23 mouse cellular contexts compared by ENCODE assay signal in the genomic region with DNA sequence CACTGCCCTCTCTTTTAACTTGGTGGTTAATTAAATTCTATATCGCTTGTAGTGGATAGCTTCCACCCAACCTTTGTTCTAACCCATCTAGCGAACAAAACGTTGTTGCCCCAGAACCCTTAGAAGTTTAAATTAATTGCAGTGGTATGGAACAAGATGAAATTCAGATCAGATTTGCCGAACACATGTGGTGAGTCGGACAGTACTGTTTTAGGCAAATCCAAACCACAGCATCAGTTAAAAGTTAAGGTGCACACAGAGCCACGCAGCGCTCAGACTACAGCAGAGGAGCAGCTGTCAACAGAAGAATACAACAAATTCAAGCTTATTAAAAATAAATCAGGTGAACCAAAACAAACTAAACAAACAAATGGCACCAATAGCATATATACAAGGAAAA.
DNase-seq lines count a peak whose midpoint lies in the region; ATAC-seq and TF ChIP-seq lines count a peak whose summit lies in the region.
"Had no signal": no experiment of that assay in that cellular context is flagged by ENCODE, and none has a peak within 500 bp of the region (broad histone marks: within the 10 kb centered on the region; RNA-seq: fewer than 3 reads in every experiment).

No protein-coding gene starts in this region.

- H3K27ac ChIP-seq in forebrain, embryonic 13.5 days: no peak overlapping the region
- no peak overlapping the region for H3K27ac ChIP-seq in forebrain, postnatal 0 days (ENCODE audit: low read depth, low read length)
- no peak overlapping the region for H3K27ac ChIP-seq in forebrain, embryonic 15.5 days (replicated peaks)
- peak overlapping the region; percentile 57; the same call in 1 of the 2 replicates for H3K27ac ChIP-seq in midbrain, embryonic 10.5 days (replicated peaks)
- 0 out of 2 replicates have a peak overlapping the region, but pooled peaks have one; percentile 2 for H3K27ac ChIP-seq in midbrain, embryonic 16.5 days (ENCODE audit: low read length)
- H3K27ac ChIP-seq: heart, embryonic 13.5 days; kidney, postnatal 0 days; left cerebral cortex, adult 2 months; limb, embryonic 15.5 days; liver, embryonic 14.5 days; neural tube, embryonic 12.5 days had no signal

- H3K4me2 ChIP-seq in forebrain, embryonic 13.5 days: no peak overlapping the region; the same call in 1 of the 2 replicates
- H3K4me2 ChIP-seq in forebrain, postnatal 0 days (ENCODE audit: low read depth): no peak overlapping the region
- H3K4me2 ChIP-seq in forebrain, embryonic 15.5 days (replicated peaks): 0 out of 2 replicates have a peak overlapping the region, but pooled peaks have one; percentile 2
- H3K4me2 ChIP-seq in midbrain, embryonic 16.5 days (ENCODE audit: low read length): peak overlapping the region; percentile 8
- H3K4me2 ChIP-seq: heart, embryonic 13.5 days; limb, embryonic 15.5 days; lung, embryonic 14.5 days; neural tube, embryonic 12.5 days had no signal

- TF ChIP-seq CTCF in forebrain, postnatal 0 days (IDR thresholded peaks at IDR 0.05; ENCODE audit: low read depth): no peak

- peaks cover 11% of the 10 kb centered on the region; the same call in 1 of the 2 replicates for H3K4me1 ChIP-seq in forebrain, embryonic 13.5 days
- peaks cover 5% of the 10 kb centered on the region; the same call in 1 of the 2 replicates for H3K4me1 ChIP-seq in forebrain, postnatal 0 days (ENCODE audit: insufficient read depth)
- 0 out of 2 replicates have a peak, but pooled peaks cover 5% of the 10 kb centered on the region for H3K4me1 ChIP-seq in forebrain, embryonic 15.5 days
- H3K4me1 ChIP-seq in midbrain, embryonic 10.5 days: peaks cover 26% of the 10 kb centered on the region
- peaks cover 5% of the 10 kb centered on the region for H3K4me1 ChIP-seq in midbrain, embryonic 16.5 days (ENCODE audit: control insufficient read depth, insufficient read depth, low read length)
- H3K4me1 ChIP-seq: limb, embryonic 15.5 days; neural tube, embryonic 12.5 days had no signal

- H3K27me3 ChIP-seq in forebrain, embryonic 13.5 days: no peaks in the 10 kb centered on the region
- H3K27me3 ChIP-seq in forebrain, postnatal 0 days (ENCODE audit: insufficient read depth, low read length): no peaks in the 10 kb centered on the region
- no peaks in the 10 kb centered on the region for H3K27me3 ChIP-seq in forebrain, embryonic 15.5 days
- H3K27me3 ChIP-seq in midbrain, embryonic 10.5 days (ENCODE audit: low read depth, poor library complexity, severe bottlenecking): no peaks in the 10 kb centered on the region
- no peaks in the 10 kb centered on the region for H3K27me3 ChIP-seq in midbrain, embryonic 16.5 days (ENCODE audit: control insufficient read depth, insufficient read depth, low read depth, low read length)
- H3K27me3 ChIP-seq: heart, embryonic 13.5 days; limb, embryonic 15.5 days; neural tube, embryonic 12.5 days had no signal

- no peak for DNase-seq in forebrain, postnatal 0 days
- DNase-seq in midbrain, embryonic 10.5 days (ENCODE audit: low spot score): peak; percentile 12
- DNase-seq in adrenal gland, adult 8-10 months: no peak
- DNase-seq in right cerebral cortex, postnatal 25 days: no peak
- DNase-seq: cerebellum, adult 11-12 months; cerebellum, postnatal 14 days; gastrocnemius, postnatal 25 days; heart, adult 18-20 months; kidney, adult 2 months; left cerebral cortex, postnatal 4 days; lung, embryonic 14.5 days; right cerebral cortex, adult 18-20 months; spleen, adult 18-20 months had no signal

- no peaks in the 10 kb centered on the region for H3K36me3 ChIP-seq in forebrain, embryonic 13.5 days (ENCODE audit: poor library complexity, severe bottlenecking)
- H3K36me3 ChIP-seq in forebrain, postnatal 0 days (ENCODE audit: insufficient read depth): no peaks in the 10 kb centered on the region
- H3K36me3 ChIP-seq in forebrain, embryonic 15.5 days: no peaks in the 10 kb centered on the region
- H3K36me3 ChIP-seq in midbrain, embryonic 10.5 days: no peaks in the 10 kb centered on the region
- no peaks in the 10 kb centered on the region for H3K36me3 ChIP-seq in midbrain, embryonic 16.5 days (ENCODE audit: control insufficient read depth, insufficient read depth, low read length)
- H3K36me3 ChIP-seq: heart, embryonic 13.5 days; limb, embryonic 15.5 days; neural tube, embryonic 12.5 days had no signal

- 0 out of 2 replicates have a peak, but pooled peaks have one; percentile 26 for ATAC-seq in forebrain, embryonic 13.5 days
- ATAC-seq in forebrain, postnatal 0 days: no peak
- ATAC-seq in forebrain, embryonic 15.5 days (replicated peaks): no peak
- ATAC-seq in midbrain, embryonic 16.5 days: 0 out of 2 replicates have a peak, but pooled peaks have one; percentile 31
- ATAC-seq: inflammation-experienced regulatory T-cells, adult 6 months had no signal

- H3K9me3 ChIP-seq in forebrain, embryonic 13.5 days (replicated peaks): no peaks in the 10 kb centered on the region
- no peaks in the 10 kb centered on the region for H3K9me3 ChIP-seq in forebrain, postnatal 0 days (ENCODE audit: low read length)
- H3K9me3 ChIP-seq in forebrain, embryonic 15.5 days: no peaks in the 10 kb centered on the region
- no peaks in the 10 kb centered on the region for H3K9me3 ChIP-seq in midbrain, embryonic 10.5 days (replicated peaks)
- no peaks in the 10 kb centered on the region for H3K9me3 ChIP-seq in midbrain, embryonic 16.5 days (replicated peaks; ENCODE audit: control insufficient read depth, low read length, poor library complexity, severe bottlenecking)
- H3K9me3 ChIP-seq: heart, embryonic 13.5 days; limb, embryonic 15.5 days; neural tube, embryonic 12.5 days had no signal

- WGBS in forebrain, embryonic 13.5 days: 31% methylated on average over 7 of the region's 7 CpGs
- 30% methylated on average over 7 of the region's 7 CpGs for WGBS in forebrain, postnatal 0 days
- WGBS in forebrain, embryonic 15.5 days: 25% methylated on average over 7 of the region's 7 CpGs
- WGBS in midbrain, embryonic 10.5 days: 58% methylated on average over 7 of the region's 7 CpGs
- 24% methylated on average over 7 of the region's 7 CpGs for WGBS in midbrain, embryonic 16.5 days

- no peak overlapping the region for H3K9ac ChIP-seq in forebrain, embryonic 13.5 days
- no peak overlapping the region for H3K9ac ChIP-seq in forebrain, postnatal 0 days
- H3K9ac ChIP-seq in forebrain, embryonic 15.5 days (replicated peaks): no peak overlapping the region
- no peak overlapping the region for H3K9ac ChIP-seq in midbrain, embryonic 16.5 days (ENCODE audit: low read depth, low read length)
- H3K9ac ChIP-seq: heart, embryonic 13.5 days; limb, embryonic 15.5 days; liver, embryonic 14.5 days; lung, embryonic 14.5 days; neural tube, embryonic 12.5 days had no signal

- no peak overlapping the region for H3K4me3 ChIP-seq in forebrain, embryonic 13.5 days
- no peak overlapping the region for H3K4me3 ChIP-seq in forebrain, postnatal 0 days (ENCODE audit: low read depth, low read length)
- no peak overlapping the region for H3K4me3 ChIP-seq in forebrain, embryonic 15.5 days
- H3K4me3 ChIP-seq in midbrain, embryonic 10.5 days: peak overlapping the region; percentile 14; the same call in 1 of the 2 replicates
- H3K4me3 ChIP-seq in midbrain, embryonic 16.5 days (ENCODE audit: low read depth, low read length): no peak overlapping the region
- H3K4me3 ChIP-seq: heart, embryonic 13.5 days; left cerebral cortex, adult 2 months; limb, embryonic 15.5 days; neural tube, embryonic 12.5 days had no signal

Comparison
In these comparisons a context has a peak if more than half of its experiments do, and no peak if none do; other contexts are left out.
1. ATAC-seq: peak in forebrain, embryonic 13.5 days (single experiment) and midbrain, embryonic 16.5 days (single experiment); none in forebrain, postnatal 0 days (single experiment) and forebrain, embryonic 15.5 days (single experiment).
2. H3K4me2 ChIP-seq: peak in forebrain, embryonic 15.5 days (single experiment) and midbrain, embryonic 16.5 days (single experiment); none in forebrain, embryonic 13.5 days (single experiment) and forebrain, postnatal 0 days (single experiment).
3. H3K27ac ChIP-seq: peak in midbrain, embryonic 10.5 days (single experiment) and midbrain, embryonic 16.5 days (single experiment); none in forebrain, embryonic 13.5 days (single experiment), forebrain, postnatal 0 days (single experiment) and forebrain, embryonic 15.5 days (single experiment).